Mouse (Mus musculus) spleen, postnatal 0 days (tissue): ENCODE data around the gene Gm34653. TPM values are rescaled to one million over a fixed set of nuclear protein-coding genes. Genes with fewer than 3 reads are reported as not detected.

ENCODE experiments used
- polyA plus RNA-seq: library from polyadenylated mRNA; unstranded; fragments of >200 nt; fragmentation: Nextera tagmentation; extraction: Ambion mirVana; gene quantifications from 2 replicates; pipeline ENCODE4 v1.2.1, GENCODE M21; 2015

Gene Gm34653
- not detected in 2 replicates for polyA plus RNA-seq

GRCm38 (mm10) chr2:34832766-34833457 lies at the start of gene Gm34653:
Gm34653 (plus strand) TSS chr2:34833007.

GRCm38 (mm10) chr2:34799357-34800256 lies 33.2 kb upstream of the Gm34653 start, which contains the start of gene Rabepk:
Rabepk (minus strand) TSS chr2:34799912.

DNA sequence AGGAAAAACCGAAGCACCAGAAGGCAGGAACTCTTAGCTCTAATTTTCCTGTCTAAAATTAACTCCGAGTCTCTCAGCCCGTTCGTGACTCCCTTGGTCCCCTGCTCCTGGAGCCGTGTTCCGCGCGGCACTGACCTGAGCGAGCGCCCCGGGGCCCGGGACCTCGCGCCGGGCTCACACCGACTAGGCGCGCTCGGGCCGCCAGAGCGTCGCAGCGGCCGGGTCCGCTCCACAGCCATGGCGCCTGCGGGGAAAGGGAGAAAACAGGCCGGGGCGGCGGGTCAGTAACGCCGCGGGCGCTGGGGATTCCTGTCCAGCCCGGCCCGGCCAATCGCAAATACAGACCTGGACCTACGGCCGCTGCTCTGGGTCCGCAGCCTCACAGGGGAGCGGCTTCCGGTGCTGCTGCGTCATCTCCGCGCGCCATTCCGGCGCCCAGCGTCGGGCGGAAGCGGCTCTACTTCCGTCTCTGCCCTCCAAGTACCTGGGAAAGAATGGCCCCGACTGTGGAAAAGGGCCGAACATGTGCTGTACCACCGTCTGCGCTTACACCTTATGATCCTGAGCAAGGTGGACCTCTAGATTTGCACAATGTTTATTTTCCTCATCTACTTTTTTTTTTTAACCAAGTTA lies 6.9 kb upstream of the Gm34653 start, which contains the start of gene Fbxw2:
Gene Fbxw2, minus strand, starts transcription at position 485 of the 633 bp plus-strand sequence.

GRCm38 (mm10) chr2:34874271-34874670 lies 41.5 kb downstream of the Gm34653 start, which contains the start of gene Cutal:
Cutal (plus strand) TSS chr2:34874396.

DNA sequence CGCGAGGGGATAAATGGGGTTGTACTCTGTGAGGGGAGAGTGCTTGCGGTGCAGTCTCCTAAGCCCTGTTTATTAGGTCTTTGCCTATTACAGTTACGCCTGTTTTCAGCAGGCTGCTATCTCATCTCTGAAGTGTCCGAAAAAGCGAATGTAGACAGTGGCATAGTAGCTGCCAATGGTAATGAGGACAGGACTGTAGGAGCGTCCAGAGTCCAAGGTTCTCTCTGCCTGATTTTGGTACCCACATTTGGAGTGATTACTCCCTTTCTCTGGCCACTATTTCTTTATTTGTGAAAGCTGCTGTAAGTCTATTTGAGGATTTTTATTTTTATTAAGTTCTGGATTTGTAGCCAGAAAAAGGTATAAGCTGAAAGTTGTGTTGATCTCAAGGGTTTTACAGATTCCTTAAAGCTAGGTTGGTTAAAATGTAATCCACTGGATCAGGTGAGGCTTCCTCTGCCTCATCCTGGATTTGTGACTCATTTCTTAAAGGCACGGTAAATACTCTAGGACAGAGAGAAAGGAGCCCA lies 42.1 kb downstream of the Gm34653 start, which contains the start of gene Psmd5:
Gene Psmd5, minus strand, starts transcription at position 153 of the 530 bp plus-strand sequence.

Other genes with a start within 250 kb of the Gm34653 start
- gene Gapvd1, start 77.8 kb upstream of the Gm34653 start, polyA plus RNA-seq = 94.5 and 97.3 TPM in 2 replicates
- gene Hspa5, start 61.0 kb upstream of the Gm34653 start, polyA plus RNA-seq = 272 and 282 TPM in 2 replicates
- gene Rabepk, start 33.1 kb upstream of the Gm34653 start, polyA plus RNA-seq = 34.4 and 37.5 TPM in 2 replicates
- 84.0 and 84.6 TPM in 2 replicates for gene Fbxw2, start 6.7 kb upstream of the Gm34653 start, polyA plus RNA-seq
- 0.11 and 0.19 TPM in 2 replicates for gene Cutal, start 41.4 kb downstream of the Gm34653 start, polyA plus RNA-seq
- 70.9 and 75.4 TPM in 2 replicates for gene Psmd5, start 42.0 kb downstream of the Gm34653 start, polyA plus RNA-seq
- gene Phf19, start 81.0 kb downstream of the Gm34653 start, polyA plus RNA-seq = 3.1 and 3.4 TPM in 2 replicates
- 5.5 and 6.4 TPM in 2 replicates for gene Traf1, start 128.8 kb downstream of the Gm34653 start, polyA plus RNA-seq
- gene Hc, start 228.4 kb downstream of the Gm34653 start, polyA plus RNA-seq = 0.17 and 0.32 TPM in 2 replicates